Mouse (Mus musculus): ENCODE results near the gene Limk1.

The Limk1 gene

GRCm38 (mm10) chr5:134630835-134631234, 57.6 kb downstream of the Limk1 start:
- DNase-seq (ENCODE audit: low spot score) = no peak

GRCm38 (mm10) chr5:134629508-134629907, 58.9 kb downstream of the Limk1 start:
- DNase-seq (ENCODE audit: low spot score) = no peak

- no peak for DNase-seq (ENCODE audit: low spot score)
Measured at GRCm38 (mm10) chr5:134622069-134622468, 66.3 kb downstream of the Limk1 start.

- no peak for DNase-seq (ENCODE audit: low spot score)
Measured at GRCm38 (mm10) chr5:134621099-134621640, 67.2 kb downstream of the Limk1 start.

DNA sequence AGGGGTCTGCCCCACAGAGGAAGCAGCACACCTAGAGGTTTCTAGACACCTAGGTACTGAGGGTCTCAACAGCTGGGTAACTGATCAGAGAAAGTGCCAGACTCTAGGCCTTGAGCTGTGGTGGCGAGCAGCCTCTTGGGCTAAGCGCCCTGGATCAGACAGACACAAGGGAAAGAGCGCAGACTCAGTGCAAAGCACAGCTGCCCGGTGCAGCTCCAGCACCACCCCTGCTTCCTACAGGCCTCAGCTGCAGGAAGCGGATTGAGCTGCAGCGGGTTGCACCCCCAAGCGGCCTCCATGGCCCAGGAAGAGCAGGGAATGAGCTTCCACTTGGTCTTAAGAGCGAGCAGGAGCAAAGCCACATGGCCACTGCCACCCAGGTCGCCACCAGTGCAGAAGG, 67.9 kb downstream of the Limk1 start:
- DNase-seq (ENCODE audit: low spot score) = no peak

- no peak for DNase-seq (ENCODE audit: low spot score)
Measured at GRCm38 (mm10) chr5:134617071-134617470, 71.3 kb downstream of the Limk1 start.

- DNase-seq (ENCODE audit: low spot score) = no peak
Measured at GRCm38 (mm10) chr5:134615780-134616179, 72.6 kb downstream of the Limk1 start.

DNA sequence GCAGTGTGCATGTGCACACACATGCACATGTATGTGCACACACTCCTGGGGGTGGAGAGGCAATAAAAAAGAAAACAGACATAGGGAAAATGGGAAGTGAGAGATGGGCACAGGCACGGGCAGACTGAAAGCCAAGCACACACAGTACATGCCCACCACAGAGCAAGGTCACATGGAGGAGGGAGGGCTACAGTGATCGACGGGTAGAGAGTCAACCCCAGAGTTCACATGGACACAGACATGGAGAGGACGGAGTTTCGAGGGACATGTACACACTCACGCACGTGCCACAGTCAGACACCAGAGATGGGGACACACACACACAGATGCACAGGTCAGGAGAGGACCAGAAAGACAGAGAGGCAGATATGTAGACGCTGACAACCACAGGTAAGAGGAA, 73.0 kb downstream of the Limk1 start:
- no peak for DNase-seq (ENCODE audit: low spot score)

DNA sequence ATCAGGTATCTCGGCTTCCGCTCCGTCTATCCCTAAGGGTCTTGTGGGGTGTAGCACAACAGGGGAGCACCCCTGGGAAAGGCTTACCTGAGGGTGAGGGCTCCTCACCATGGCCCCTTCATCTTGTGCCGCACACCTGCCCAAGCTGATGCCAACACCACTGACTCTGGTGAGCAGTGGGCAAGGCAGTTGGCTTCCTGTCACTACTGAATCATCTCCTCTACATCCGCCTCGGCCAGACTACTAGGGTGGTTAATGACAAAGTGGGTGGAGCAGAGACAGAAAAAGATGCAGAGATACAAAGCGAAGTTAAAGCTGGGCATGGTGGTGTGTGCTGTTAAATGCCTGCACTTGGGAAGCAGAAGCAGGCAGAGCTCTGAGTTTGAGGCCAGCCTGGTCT, 73.6 kb downstream of the Limk1 start, which contains the start of gene Lat2:
Gene Lat2, minus strand, starts transcription at position 224 of the 400 bp plus-strand sequence.
- no peak for DNase-seq (ENCODE audit: low spot score)

DNA sequence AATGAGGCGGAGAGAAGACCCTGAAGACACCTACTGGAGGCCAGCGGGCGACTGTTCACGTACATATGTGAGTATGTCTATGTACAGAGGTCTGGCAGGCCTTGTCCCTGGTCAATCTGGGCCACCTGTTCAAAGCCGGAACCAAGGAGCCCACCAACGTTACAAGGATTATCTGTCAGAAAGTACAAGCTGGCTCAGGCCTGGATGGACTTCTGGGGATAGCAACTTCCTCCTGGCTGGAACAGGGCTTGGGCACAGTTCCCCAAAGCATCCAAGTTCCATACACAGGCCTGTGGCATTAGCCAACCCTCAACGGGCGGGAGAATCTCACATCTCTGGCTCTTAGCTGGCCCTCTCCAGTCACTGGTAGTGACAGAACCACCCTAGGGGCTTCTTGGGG, 74.1 kb downstream of the Limk1 start:
- DNase-seq (ENCODE audit: low spot score) = no peak

GRCm38 (mm10) chr5:134613727-134614126, 74.7 kb downstream of the Limk1 start:
- DNase-seq (ENCODE audit: low spot score) = no peak

GRCm38 (mm10) chr5:134611810-134612521, 76.4 kb downstream of the Limk1 start:
- DNase-seq (ENCODE audit: low spot score) = no peak

GRCm38 (mm10) chr5:134609916-134610643, 78.3 kb downstream of the Limk1 start:
- DNase-seq (ENCODE audit: low spot score) = no peak

DNA sequence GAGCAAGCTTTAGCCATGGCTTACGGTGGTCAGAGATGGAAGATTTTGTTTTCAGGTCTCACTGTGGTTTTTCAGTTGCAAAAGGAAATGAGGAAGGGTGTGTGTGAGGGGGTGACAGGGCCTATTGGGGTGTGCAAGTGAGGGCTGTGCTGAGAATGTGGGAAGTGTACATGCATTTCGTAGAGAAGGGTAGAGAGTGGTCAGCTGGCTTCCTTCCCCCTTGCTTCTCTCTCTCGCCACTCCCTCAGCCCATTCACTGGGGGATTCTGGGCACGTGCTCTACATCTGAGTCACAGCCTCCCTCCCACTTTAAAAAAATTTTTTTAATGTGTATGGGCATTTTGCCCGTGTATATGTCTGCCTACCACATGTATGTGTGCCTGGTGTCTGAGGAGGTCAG, 81.3 kb downstream of the Limk1 start:
- no peak for DNase-seq (ENCODE audit: low spot score)

DNA sequence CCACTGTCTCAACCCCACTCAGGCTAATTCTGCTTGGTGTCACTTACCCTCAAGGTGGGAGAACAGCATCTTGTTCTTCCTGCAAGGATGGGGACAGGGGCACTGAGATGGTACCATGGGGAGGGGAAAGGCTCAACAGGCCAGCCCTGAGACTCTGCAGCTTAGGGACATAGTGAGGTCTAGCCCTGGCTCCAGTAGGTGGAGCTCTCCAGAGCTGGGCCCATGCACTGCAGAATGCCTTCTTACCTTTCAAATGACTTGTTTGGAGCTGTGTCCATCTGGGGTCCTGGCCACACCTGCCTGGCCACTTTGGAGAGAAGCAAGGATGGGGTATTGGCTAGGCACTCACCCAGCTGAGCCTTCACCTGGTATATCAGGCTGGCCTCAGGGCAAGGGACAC, 82.1 kb downstream of the Limk1 start:
- DNase-seq (ENCODE audit: low spot score) = no peak

All from left cerebral cortex, adult 11 months (tissue).